Mouse (Mus musculus) intestine, embryonic 16.5 days (tissue): ENCODE measurements at regions not wholly inside any gene's neighbourhood (a gene's known extent, or its start where the extent isn't known, plus 50 kb on each side); places are given as distances from the start of the nearest gene placed in this dataset.

Experiments
- ATAC-seq: fragments of 200-750 bp; cut with Nextera tagmentation; 2 replicates; pipeline ENCODE4 v1.8.0; 2017; ENCODE audit warnings: moderate TSS enrichment, moderate library complexity
- H3K27ac ChIP-seq: fragments of 300-500 bp; sonication (generic); 2 replicates; pipeline ENCODE4 v1.5.1; 2014; ENCODE audit warnings: mild to moderate bottlenecking, low read length
- H3K27me3 ChIP-seq: fragments of 300-500 bp; sonication (generic); replicated peaks from 2 replicates; pipeline ENCODE4 v1.6.1; 2014; ENCODE audit warnings: low read length, control low read depth, mixed read lengths; ENCODE audit not compliant: control insufficient read depth, insufficient read depth
- H3K36me3 ChIP-seq: fragments of 300-500 bp; sonication (generic); 2 replicates; pipeline ENCODE4 v1.6.1; 2014; ENCODE audit warnings: low read length, control low read depth; ENCODE audit not compliant: control insufficient read depth, insufficient read depth
- H3K4me1 ChIP-seq: fragments of 300-500 bp; sonication (generic); 2 replicates; pipeline ENCODE4 v1.6.1; 2014; ENCODE audit warnings: low read length, control low read depth, mixed read lengths; ENCODE audit not compliant: control insufficient read depth, insufficient read depth
- H3K4me2 ChIP-seq: fragments of 300-500 bp; sonication (generic); 2 replicates; pipeline ENCODE4 v1.6.1; 2014; ENCODE audit warnings: low read depth, low read length, control low read depth
- H3K4me3 ChIP-seq: fragments of 300-500 bp; sonication (generic); 2 replicates; pipeline ENCODE4 v1.5.1; 2014; ENCODE audit warnings: mild to moderate bottlenecking, low read length
- H3K9ac ChIP-seq: fragments of 300-500 bp; sonication (generic); 2 replicates; pipeline ENCODE4 v1.6.1; 2014; ENCODE audit warnings: low read depth, low read length
- H3K9me3 ChIP-seq: fragments of 300-500 bp; sonication (generic); 2 replicates; pipeline ENCODE4 v1.6.1; 2016; ENCODE audit warnings: low read length, control low read depth; ENCODE audit not compliant: control insufficient read depth
- WGBS: fragments of 180-500 bp; shearing (Covaris S2); extraction: QIAGEN DNeasy Blood & Tissue Kit; methylation state at CpG from one replicate; pipeline ENCODE4 v1.1.7; 2014; 5-methylcytosine and 5-hydroxymethylcytosine counted together

- WGBS: 73% methylated on average over 2 of the region's 2 CpGs
- no peak overlapping the region for H3K4me2 ChIP-seq
- no peaks in the 10 kb centered on the region for H3K4me1 ChIP-seq
- no peaks in the 10 kb centered on the region for H3K36me3 ChIP-seq
- no peak overlapping the region for H3K27ac ChIP-seq
- H3K27me3 ChIP-seq: no peaks in the 10 kb centered on the region
- ATAC-seq: no peak
- H3K9ac ChIP-seq: no peak overlapping the region
- no peaks in the 10 kb centered on the region for H3K9me3 ChIP-seq
- H3K4me3 ChIP-seq: no peak overlapping the region
Measured at GRCm38 (mm10) chr12:16056831-16057230, 240.1 kb upstream of the Trib2 start.

DNA sequence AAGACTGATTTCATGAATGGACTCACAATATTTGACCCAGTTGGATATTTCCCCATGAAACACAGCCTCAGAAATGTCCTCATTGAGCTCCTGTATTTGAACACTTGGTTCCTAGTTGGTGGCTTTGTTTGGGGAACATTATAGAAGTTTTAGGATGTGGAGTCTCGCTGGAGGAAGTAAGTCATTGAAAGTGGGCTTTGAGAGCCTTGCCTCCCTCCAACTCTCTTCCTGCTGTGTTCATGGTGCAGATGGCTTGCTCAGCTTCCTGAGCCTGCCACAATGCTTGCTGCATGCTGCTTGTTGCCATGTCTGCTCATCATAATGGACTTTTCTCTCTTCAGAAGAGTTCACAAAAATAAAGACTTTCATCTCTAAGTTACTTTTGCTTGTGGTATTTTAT lies 239.5 kb upstream of the Trib2 start:
- Histone ChIP-seq H3K4me1 (no peaks in the 10 kb centered on the region), H3K9ac (no peak overlapping the region), H3K27ac (no peak overlapping the region), H3K36me3 (no peaks in the 10 kb centered on the region), H3K9me3 (no peaks in the 10 kb centered on the region), H3K4me2 (no peak overlapping the region), H3K4me3 (no peak overlapping the region), H3K27me3 (no peaks in the 10 kb centered on the region)
- WGBS: 48% methylated on average over 1 of the region's 1 CpGs
- no peak for ATAC-seq

GRCm38 (mm10) chr12:16054591-16054990 lies 237.9 kb upstream of the Trib2 start:
- ATAC-seq: no peak

DNA sequence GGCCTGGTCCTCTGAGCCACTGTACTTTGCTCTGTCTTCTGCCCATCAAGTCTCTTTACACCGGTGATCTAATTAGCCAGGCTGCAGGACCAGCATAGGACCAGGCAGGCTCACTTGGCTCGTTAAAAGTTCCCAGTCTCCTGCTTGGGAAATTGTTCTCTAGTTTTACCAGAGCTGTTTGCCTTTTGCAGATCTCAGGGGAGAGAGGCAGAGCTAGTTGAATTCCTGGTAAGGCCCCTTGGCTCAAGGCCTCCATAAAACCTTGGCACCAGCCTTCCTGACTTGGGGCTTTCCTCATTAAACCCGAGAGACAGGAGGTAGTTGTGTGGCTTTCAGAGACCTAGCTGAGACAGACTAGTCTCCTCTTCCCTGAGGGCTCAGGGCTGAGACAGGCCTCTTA lies 237.0 kb upstream of the Trib2 start:
- Histone ChIP-seq H3K27ac (no peak overlapping the region), H3K9me3 (no peaks in the 10 kb centered on the region), H3K27me3 (no peaks in the 10 kb centered on the region), H3K4me2 (no peak overlapping the region), H3K4me3 (no peak overlapping the region), H3K36me3 (no peaks in the 10 kb centered on the region), H3K4me1 (no peaks in the 10 kb centered on the region), H3K9ac (no peak overlapping the region)
- no peak for ATAC-seq
- WGBS: 62% methylated on average over 3 of the region's 3 CpGs

More at GRCm38 (mm10) chr12:16054591-16054990, 237.9 kb upstream of the Trib2 start:
- H3K27me3 ChIP-seq: no peaks in the 10 kb centered on the region
- no peak overlapping the region for H3K27ac ChIP-seq
- WGBS: 92% methylated on average over 2 of the region's 2 CpGs
- H3K4me3 ChIP-seq: no peak overlapping the region
- no peaks in the 10 kb centered on the region for H3K4me1 ChIP-seq
- H3K4me2 ChIP-seq: no peak overlapping the region
- H3K9ac ChIP-seq: no peak overlapping the region
- no peaks in the 10 kb centered on the region for H3K36me3 ChIP-seq
- H3K9me3 ChIP-seq: no peaks in the 10 kb centered on the region

- Histone ChIP-seq H3K27ac (no peak overlapping the region), H3K9me3 (no peaks in the 10 kb centered on the region), H3K36me3 (no peaks in the 10 kb centered on the region), H3K9ac (no peak overlapping the region), H3K4me3 (no peak overlapping the region), H3K4me1 (no peaks in the 10 kb centered on the region), H3K4me2 (no peak overlapping the region), H3K27me3 (no peaks in the 10 kb centered on the region)
- no peak for ATAC-seq
- WGBS: 84% methylated on average over 1 of the region's 1 CpGs
Measured at GRCm38 (mm10) chr12:16052998-16053397, 236.3 kb upstream of the Trib2 start.

DNA sequence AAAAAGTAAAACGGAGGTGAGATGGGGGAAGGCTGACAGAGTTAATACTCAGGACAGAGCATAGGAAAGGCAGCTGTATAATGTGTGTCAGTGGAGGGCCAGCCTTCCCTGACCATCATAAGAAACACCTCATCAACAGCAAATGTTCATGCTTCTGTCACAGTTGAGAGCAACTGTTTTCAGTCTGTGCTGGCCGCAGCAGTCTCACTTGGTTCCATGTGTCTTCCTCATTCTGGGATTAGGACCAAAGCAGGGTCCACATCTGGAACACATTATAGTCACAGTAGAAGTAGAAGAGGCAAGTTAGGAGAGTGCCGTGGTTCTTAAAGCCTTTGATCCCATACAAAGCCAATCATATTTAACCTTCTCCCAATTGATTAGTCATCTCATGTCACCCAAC lies 235.6 kb upstream of the Trib2 start:
- Histone ChIP-seq H3K9ac (no peak overlapping the region), H3K27ac (no peak overlapping the region), H3K4me2 (no peak overlapping the region), H3K4me3 (no peak overlapping the region), H3K36me3 (no peaks in the 10 kb centered on the region), H3K9me3 (no peaks in the 10 kb centered on the region), H3K4me1 (no peaks in the 10 kb centered on the region), H3K27me3 (no peaks in the 10 kb centered on the region)
- 85% methylated on average over 3 of the region's 3 CpGs for WGBS
- no peak for ATAC-seq

DNA sequence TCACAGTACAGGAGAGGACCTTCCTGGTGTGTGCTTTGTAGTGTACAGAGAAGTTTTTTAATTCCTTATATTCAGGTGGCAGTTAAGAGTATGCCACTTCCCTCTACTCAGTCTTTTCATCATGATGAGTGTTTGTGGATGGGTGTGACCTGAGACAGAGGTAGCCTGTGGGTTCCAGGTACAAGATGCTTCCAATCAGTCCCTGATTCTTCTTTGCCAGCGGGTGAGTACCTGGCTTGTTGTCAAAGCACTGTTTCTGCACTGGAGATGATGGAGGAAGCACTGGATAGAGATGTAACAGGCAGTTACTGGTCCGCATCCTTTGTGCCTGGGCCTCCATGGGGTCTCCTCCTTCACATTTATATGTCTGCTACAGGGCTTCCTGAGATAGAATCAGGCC lies 234.7 kb upstream of the Trib2 start:
- Histone ChIP-seq H3K27ac (no peak overlapping the region), H3K36me3 (no peaks in the 10 kb centered on the region), H3K4me1 (no peaks in the 10 kb centered on the region), H3K27me3 (no peaks in the 10 kb centered on the region), H3K4me2 (no peak overlapping the region), H3K9ac (no peak overlapping the region), H3K4me3 (no peak overlapping the region), H3K9me3 (no peaks in the 10 kb centered on the region)
- ATAC-seq: no peak
- 92% methylated on average over 2 of the region's 2 CpGs for WGBS

GRCm38 (mm10) chr12:16049545-16049944 lies 232.8 kb upstream of the Trib2 start:
- Histone ChIP-seq H3K4me2 (no peak overlapping the region), H3K27ac (no peak overlapping the region), H3K9me3 (no peaks in the 10 kb centered on the region), H3K9ac (no peak overlapping the region), H3K36me3 (no peaks in the 10 kb centered on the region), H3K4me3 (no peak overlapping the region), H3K27me3 (no peaks in the 10 kb centered on the region), H3K4me1 (0 out of 2 replicates have a peak, but pooled peaks cover 4% of the 10 kb centered on the region)
- ATAC-seq: no peak
- WGBS: 71% methylated on average over 4 of the region's 4 CpGs

GRCm38 (mm10) chr12:16046643-16047042 lies 229.9 kb upstream of the Trib2 start:
- H3K27ac ChIP-seq: peak overlapping the region; percentile 19; the same call in 1 of the 2 replicates
- WGBS: 47% methylated on average over 1 of the region's 1 CpGs

GRCm38 (mm10) chr12:16045791-16046494 lies 229.2 kb upstream of the Trib2 start:
- no peaks in the 10 kb centered on the region for H3K9me3 ChIP-seq
- WGBS: 62% methylated on average over 5 of the region's 5 CpGs
- H3K27me3 ChIP-seq: no peaks in the 10 kb centered on the region
- ATAC-seq: no peak
- H3K4me1 ChIP-seq: 0 out of 2 replicates have a peak, but pooled peaks cover 4% of the 10 kb centered on the region
- H3K27ac ChIP-seq: no peak overlapping the region; the same call in 1 of the 2 replicates
- no peak overlapping the region for H3K4me3 ChIP-seq
- no peaks in the 10 kb centered on the region for H3K36me3 ChIP-seq
- H3K4me2 ChIP-seq: no peak overlapping the region
- H3K9ac ChIP-seq: no peak overlapping the region

More at GRCm38 (mm10) chr12:16046643-16047042, 229.9 kb upstream of the Trib2 start:
- ATAC-seq: no peak
- Histone ChIP-seq H3K27me3 (no peaks in the 10 kb centered on the region), H3K9me3 (no peaks in the 10 kb centered on the region), H3K4me1 (0 out of 2 replicates have a peak, but pooled peaks cover 4% of the 10 kb centered on the region), H3K36me3 (no peaks in the 10 kb centered on the region), H3K9ac (no peak overlapping the region), H3K4me2 (no peak overlapping the region), H3K4me3 (no peak overlapping the region)
